Mouse (Mus musculus): ENCODE data around the gene Hist1h4b. TPM values are rescaled to one million over a fixed set of nuclear protein-coding genes. Genes with fewer than 3 reads are reported as not detected.
A peak's percentile ranks its signal among the peaks of the same experiment; 100 is the strongest.

Gene Hist1h4b
- polyA plus RNA-seq, 1 experiment from 2014 or later = 7.1 TPM

DNA sequence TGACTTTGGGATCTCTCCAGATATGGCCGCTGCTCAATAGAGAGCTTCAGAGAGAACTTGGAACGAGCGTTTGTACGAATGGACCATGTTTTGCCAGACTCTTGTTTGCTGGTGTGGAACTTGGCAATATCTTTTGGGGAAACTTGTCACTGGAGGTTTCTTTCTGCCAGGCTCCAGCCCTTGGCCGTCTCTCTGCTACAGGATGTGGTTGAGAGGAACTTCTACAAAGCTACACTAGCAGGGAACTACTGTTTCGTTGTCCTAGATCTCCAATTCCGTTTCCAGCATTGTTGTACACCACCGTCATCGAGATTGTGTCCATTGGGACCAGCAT is 27.7 kb upstream of the Hist1h4b start:
- peaks cover 8% of the 10 kb centered on the region for H3K4me1 ChIP-seq
- WGBS = 91% methylated on average over 9 of the region's 9 CpGs
- 0 out of 2 replicates have a peak overlapping the region, but pooled peaks have one; percentile 30 for H3K27ac ChIP-seq (replicated peaks)
- H3K27me3 ChIP-seq (replicated peaks; ENCODE audit: low read depth, poor library complexity, severe bottlenecking) = no peaks in the 10 kb centered on the region
- no peaks in the 10 kb centered on the region for H3K9me3 ChIP-seq
- no peak for DNase-seq (ENCODE audit: low spot score)
- H3K36me3 ChIP-seq (replicated peaks) = no peaks in the 10 kb centered on the region
- no peak overlapping the region for H3K4me3 ChIP-seq

DNA sequence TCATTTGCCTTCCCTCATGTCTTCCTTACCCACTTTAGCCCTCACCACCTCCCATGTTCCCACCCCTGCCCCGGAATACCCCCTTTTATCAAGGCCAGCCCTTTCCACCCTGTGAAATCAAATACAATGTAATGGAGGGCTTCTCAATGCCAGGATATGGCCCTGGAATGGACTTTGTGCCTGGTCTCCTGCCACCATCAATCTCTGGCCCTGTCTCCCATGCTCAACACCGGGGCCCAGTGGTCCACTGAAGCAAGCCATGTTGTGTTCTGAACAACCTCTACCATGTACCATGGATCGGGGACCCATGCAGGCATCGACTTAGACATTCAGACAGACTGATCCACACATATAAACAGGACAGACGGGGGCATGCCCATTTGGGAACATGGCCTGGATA is 27.1 kb upstream of the Hist1h4b start:
- Histone ChIP-seq H3K4me1 (peaks cover 8% of the 10 kb centered on the region), H3K27ac (replicated peaks) (0 out of 2 replicates have a peak overlapping the region, but pooled peaks have one; percentile 30), H3K36me3 (replicated peaks) (no peaks in the 10 kb centered on the region), H3K9me3 (no peaks in the 10 kb centered on the region), H3K27me3 (replicated peaks; ENCODE audit: low read depth, poor library complexity, severe bottlenecking) (no peaks in the 10 kb centered on the region), H3K4me3 (no peak overlapping the region)
- no peak for DNase-seq (ENCODE audit: low spot score)
- WGBS = 93% methylated on average over 5 of the region's 5 CpGs

DNA sequence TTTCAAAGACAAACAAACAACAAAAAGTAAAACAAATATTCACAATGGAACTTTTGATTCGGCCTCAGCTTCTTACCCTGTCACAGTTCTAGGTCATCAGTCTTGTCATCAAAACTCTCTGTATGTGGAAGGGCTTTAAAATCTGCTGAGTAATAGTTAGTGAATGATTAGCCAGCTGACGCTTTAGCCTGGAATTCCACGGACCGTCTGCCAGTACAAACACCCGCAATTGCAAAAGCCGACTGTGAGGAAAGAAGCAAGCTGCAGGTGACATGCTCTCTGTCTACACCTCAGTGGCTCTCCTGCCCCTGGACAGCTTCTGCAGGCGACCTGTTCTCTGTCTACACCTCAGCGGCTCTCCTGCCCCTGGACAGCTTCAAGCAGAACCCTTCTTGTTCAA is 26.3 kb upstream of the Hist1h4b start:
- no peaks in the 10 kb centered on the region for H3K9me3 ChIP-seq
- no peaks in the 10 kb centered on the region for H3K36me3 ChIP-seq (replicated peaks)
- H3K27ac ChIP-seq (replicated peaks) = peak overlapping the region; percentile 35; the same call in 1 of the 2 replicates
- no peaks in the 10 kb centered on the region for H3K27me3 ChIP-seq (replicated peaks; ENCODE audit: low read depth, poor library complexity, severe bottlenecking)
- no peak for DNase-seq (ENCODE audit: low spot score)
- no peak overlapping the region for H3K4me3 ChIP-seq
- peaks cover 4% of the 10 kb centered on the region for H3K4me1 ChIP-seq
- 55% methylated on average over 8 of the region's 8 CpGs for WGBS

DNA sequence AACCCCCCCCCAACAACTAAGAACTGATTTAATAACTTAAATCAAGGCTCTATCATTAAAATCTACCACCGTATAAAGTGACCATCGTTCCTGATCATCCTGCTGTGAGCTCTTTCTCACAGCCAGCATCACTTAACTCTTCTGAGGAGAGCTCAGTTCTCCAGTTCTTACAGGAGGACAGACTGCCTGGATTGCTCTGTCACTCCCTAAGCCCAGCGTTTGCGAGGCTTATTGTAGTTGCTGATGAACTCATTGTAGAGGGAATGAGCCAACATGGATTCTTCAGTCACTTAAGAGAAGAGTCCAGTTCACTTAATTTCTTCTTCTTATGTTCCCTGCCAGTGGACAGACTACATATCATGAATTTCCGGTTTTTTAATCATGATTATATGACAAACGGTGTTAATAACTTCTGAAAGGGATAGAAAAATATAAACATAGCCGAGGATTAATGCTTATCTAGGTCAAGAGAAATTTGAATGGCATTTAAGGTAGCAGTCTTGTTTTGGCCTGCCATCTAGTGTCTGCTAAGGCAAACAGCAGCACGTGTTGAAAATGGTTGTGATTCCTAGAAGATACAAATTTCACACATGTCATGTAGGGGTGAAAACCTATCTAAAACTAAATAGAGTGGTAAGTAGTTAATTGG is 24.5 kb upstream of the Hist1h4b start:
- H3K27me3 ChIP-seq (replicated peaks; ENCODE audit: low read depth, poor library complexity, severe bottlenecking) = no peaks in the 10 kb centered on the region
- H3K36me3 ChIP-seq (replicated peaks) = no peaks in the 10 kb centered on the region
- H3K9me3 ChIP-seq = no peaks in the 10 kb centered on the region
- H3K27ac ChIP-seq (replicated peaks) = no peak overlapping the region; the same call in 1 of the 2 replicates
- peaks cover 4% of the 10 kb centered on the region for H3K4me1 ChIP-seq
- no peak overlapping the region for H3K4me3 ChIP-seq
- WGBS = 30% methylated on average over 8 of the region's 8 CpGs
- no peak for DNase-seq (ENCODE audit: low spot score)

DNA sequence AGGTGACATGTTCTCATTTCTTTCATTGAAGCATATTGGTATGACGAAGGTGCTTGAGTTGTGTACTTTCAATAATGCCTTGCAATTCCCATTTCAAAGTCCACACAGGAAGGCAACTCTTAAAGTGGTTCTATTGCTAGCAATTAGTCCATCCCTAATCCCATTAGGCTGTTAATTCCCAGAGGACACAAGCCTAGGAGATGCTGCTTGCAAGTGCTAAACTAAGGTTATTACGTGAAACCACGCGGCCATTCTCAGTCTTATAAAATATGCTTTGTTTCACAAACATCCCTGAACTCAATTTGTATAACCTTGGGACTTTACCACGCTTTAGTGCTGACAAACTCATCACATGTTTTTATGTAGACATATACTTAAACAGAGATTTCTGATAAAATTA is 19.7 kb upstream of the Hist1h4b start:
- no peaks in the 10 kb centered on the region for H3K36me3 ChIP-seq (replicated peaks)
- no peak for DNase-seq (ENCODE audit: low spot score)
- no peaks in the 10 kb centered on the region for H3K27me3 ChIP-seq (replicated peaks; ENCODE audit: low read depth, poor library complexity, severe bottlenecking)
- peak overlapping the region; percentile 96; the same call in 1 of the 2 replicates for H3K27ac ChIP-seq (replicated peaks)
- peaks cover 20% of the 10 kb centered on the region for H3K4me1 ChIP-seq
- no peak overlapping the region for H3K4me3 ChIP-seq
- WGBS = 82% methylated on average over 5 of the region's 5 CpGs
- no peaks in the 10 kb centered on the region for H3K9me3 ChIP-seq

DNA sequence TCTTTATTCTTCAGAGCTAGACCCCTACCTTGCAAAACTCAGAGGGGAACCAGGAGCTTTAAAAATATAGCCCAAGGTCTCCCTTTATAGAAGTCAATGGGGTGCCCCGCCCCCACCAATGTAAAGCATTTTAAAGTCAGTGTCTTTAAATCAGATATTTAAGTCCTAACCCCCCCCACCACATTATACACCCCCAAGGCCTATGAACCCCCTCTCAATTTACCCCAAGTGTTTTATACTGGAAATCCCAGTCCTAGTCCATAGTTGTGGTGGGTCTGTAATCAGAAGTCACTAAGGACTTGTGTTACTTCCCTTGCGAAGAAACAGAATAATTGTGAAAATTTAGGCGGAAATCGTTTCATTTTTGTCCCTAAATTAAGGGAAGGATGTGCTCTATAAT is 18.8 kb upstream of the Hist1h4b start:
- peak overlapping the region; percentile 71 for H3K4me3 ChIP-seq

DNA sequence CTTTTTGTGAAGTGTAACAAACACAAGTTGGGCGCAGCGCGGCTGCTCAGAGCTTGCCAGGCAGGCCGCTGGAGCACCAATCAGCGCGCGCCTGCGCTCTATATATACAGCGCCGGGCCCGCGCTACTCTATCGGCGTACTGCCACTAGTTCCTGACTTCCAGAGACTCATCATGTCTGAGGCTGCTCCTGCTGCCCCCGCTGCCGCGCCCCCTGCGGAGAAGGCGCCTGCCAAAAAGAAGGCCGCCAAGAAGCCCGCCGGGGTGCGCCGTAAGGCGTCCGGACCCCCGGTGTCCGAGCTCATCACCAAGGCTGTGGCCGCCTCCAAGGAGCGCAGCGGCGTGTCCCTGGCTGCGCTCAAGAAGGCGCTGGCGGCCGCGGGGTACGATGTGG is 18.1 kb upstream of the Hist1h4b start, which contains the start of gene Hist1h1c:
Gene Hist1h1c (plus strand): TSS at position 132 of the 392 bp plus-strand sequence.
- H3K4me3 ChIP-seq = peak within 1 kb of the TSS; percentile 71
- H3K4me1 ChIP-seq = peaks cover 20% of the 10 kb centered on the region
- H3K9me3 ChIP-seq = no peaks in the 10 kb centered on the region
- peak within 1 kb of the TSS; percentile 96 for H3K27ac ChIP-seq (replicated peaks)
- H3K27me3 ChIP-seq (replicated peaks; ENCODE audit: low read depth, poor library complexity, severe bottlenecking) = no peaks in the 10 kb centered on the region
- peak; percentile 94 for DNase-seq (ENCODE audit: low spot score)
- WGBS = under 1% methylated on average over 38 of the region's 38 CpGs
- H3K36me3 ChIP-seq (replicated peaks) = no peaks in the 10 kb centered on the region

More for the DNA sequence above, 18.8 kb upstream of the Hist1h4b start:
- 23% methylated on average over 4 of the region's 4 CpGs for WGBS
- H3K4me1 ChIP-seq = peaks cover 20% of the 10 kb centered on the region
- no peak for DNase-seq (ENCODE audit: low spot score)
- peak overlapping the region; percentile 96 for H3K27ac ChIP-seq (replicated peaks)
- no peaks in the 10 kb centered on the region for H3K9me3 ChIP-seq
- no peaks in the 10 kb centered on the region for H3K27me3 ChIP-seq (replicated peaks; ENCODE audit: low read depth, poor library complexity, severe bottlenecking)
- H3K36me3 ChIP-seq (replicated peaks) = no peaks in the 10 kb centered on the region

DNA sequence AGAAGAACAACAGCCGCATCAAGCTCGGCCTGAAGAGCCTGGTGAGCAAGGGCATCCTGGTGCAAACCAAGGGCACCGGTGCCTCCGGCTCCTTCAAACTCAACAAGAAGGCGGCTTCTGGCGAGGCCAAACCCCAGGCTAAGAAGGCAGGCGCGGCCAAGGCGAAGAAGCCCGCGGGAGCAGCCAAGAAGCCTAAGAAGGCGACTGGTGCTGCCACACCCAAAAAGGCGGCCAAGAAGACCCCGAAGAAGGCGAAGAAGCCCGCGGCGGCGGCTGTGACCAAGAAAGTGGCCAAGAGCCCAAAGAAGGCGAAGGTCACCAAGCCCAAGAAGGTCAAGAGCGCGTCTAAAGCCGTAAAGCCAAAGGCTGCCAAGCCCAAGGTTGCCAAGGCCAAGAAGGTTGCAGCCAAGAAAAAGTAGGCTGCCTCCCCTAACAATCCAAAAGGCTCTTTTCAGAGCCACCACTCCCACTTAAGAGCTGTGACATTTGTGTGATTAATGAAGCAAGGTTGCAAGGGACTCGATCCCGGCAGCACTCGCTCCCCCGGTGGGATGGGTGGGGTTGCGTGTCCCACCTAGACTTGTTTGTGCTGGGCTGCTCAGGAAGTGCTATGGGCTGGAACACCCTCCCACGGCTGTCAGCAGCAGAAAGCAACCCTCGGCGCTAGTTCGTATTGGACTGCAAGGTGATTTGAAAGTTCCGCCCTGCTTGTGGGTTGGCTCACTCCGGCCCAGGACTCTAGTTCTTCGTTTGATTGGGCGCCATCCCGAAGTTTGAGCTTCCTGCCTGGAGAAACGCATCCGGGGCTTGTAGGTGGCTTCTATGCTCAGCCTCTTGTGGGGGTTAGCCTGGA is 17.5 kb upstream of the Hist1h4b start:
- WGBS = under 1% methylated on average over 39 of the region's 39 CpGs
- Histone ChIP-seq H3K4me1 (peaks cover 25% of the 10 kb centered on the region), H3K9me3 (no peaks in the 10 kb centered on the region), H3K4me3 (peak overlapping the region; percentile 71), H3K36me3 (replicated peaks) (no peaks in the 10 kb centered on the region), H3K27ac (replicated peaks) (peak overlapping the region; percentile 96), H3K27me3 (replicated peaks; ENCODE audit: low read depth, poor library complexity, severe bottlenecking) (no peaks in the 10 kb centered on the region)
- DNase-seq (ENCODE audit: low spot score) = peak; percentile 91

DNA sequence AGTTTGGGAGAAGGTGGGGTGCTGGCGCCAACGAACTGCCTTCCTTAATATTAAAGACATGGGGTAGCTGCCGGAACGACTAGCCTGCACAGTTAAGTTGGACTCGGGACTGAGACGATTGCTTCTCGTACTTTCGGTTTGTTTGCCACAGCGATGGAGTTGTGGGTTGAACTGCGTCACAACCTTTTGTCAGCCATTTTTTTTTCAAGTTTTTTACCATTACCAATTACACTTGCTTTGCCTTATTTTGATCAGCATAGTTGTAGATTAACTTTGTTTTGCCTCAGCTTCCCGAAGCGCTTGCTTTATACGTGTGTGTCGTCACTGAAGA is 16.9 kb upstream of the Hist1h4b start:
- Histone ChIP-seq H3K4me1 (peaks cover 28% of the 10 kb centered on the region), H3K36me3 (replicated peaks) (no peaks in the 10 kb centered on the region), H3K27me3 (replicated peaks; ENCODE audit: low read depth, poor library complexity, severe bottlenecking) (no peaks in the 10 kb centered on the region), H3K9me3 (no peaks in the 10 kb centered on the region), H3K27ac (replicated peaks) (peak overlapping the region; percentile 96), H3K4me3 (peak overlapping the region; percentile 71)
- WGBS = 2% methylated on average over 14 of the region's 14 CpGs
- DNase-seq (ENCODE audit: low spot score) = no peak

DNA sequence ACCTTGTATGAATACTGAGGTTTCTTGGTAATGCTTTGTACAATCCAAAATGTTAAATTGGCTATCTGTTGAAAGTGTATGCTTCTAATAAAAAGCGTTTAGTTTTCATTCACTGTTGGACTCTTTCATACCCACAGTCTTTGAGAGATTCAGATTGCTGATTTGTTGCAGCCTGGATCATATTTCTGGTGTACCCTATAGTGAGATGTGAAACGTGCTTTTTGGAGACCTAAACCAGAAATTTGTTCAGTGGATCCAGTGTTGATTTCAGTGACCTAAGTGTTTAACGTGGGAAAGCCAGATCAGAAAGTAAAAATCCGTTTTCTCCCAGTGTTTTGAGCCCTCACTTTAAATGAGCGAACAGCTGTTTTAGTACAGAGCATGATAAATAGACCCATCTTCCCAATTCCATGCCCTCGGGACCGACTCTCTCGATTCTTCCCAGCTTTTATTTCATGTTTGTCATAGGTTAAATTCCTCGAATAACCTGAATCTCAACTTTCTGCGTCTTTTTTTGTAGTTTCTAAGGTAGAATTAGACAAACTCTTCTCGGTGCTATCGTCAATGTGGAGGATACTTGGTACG is 16.5 kb upstream of the Hist1h4b start:
- Histone ChIP-seq H3K36me3 (replicated peaks) (no peaks in the 10 kb centered on the region), H3K9me3 (no peaks in the 10 kb centered on the region), H3K27ac (replicated peaks) (peak overlapping the region; percentile 96), H3K4me1 (peaks cover 28% of the 10 kb centered on the region), H3K27me3 (replicated peaks; ENCODE audit: low read depth, poor library complexity, severe bottlenecking) (no peaks in the 10 kb centered on the region), H3K4me3 (peak overlapping the region; percentile 71)
- DNase-seq (ENCODE audit: low spot score) = no peak
- WGBS = 36% methylated on average over 13 of the region's 13 CpGs

DNA sequence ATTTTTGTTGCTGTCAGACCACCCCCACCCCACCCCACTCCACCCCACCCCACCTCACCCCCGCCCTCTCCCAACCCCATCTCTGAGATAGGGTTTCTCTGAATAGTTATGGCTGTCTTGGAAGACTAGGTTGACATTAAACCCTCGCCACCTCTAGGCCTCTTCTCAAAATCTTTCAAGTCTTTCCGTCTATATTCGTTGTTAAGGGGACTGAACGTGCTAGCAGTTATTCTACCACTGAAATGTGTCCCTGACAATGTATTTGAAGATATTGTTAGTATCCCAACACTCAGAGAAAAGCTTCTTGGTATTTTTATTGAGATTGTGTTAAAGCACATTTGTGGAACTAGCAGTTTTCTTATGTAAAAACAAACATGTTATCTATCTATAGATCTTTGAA is 15.9 kb upstream of the Hist1h4b start:
- DNase-seq (ENCODE audit: low spot score) = no peak
- H3K4me1 ChIP-seq = peaks cover 28% of the 10 kb centered on the region
- no peaks in the 10 kb centered on the region for H3K27me3 ChIP-seq (replicated peaks; ENCODE audit: low read depth, poor library complexity, severe bottlenecking)
- peak overlapping the region; percentile 96 for H3K27ac ChIP-seq (replicated peaks)
- H3K9me3 ChIP-seq = no peaks in the 10 kb centered on the region
- no peaks in the 10 kb centered on the region for H3K36me3 ChIP-seq (replicated peaks)
- H3K4me3 ChIP-seq = peak overlapping the region; percentile 71
- 62% methylated on average over 5 of the region's 5 CpGs for WGBS

DNA sequence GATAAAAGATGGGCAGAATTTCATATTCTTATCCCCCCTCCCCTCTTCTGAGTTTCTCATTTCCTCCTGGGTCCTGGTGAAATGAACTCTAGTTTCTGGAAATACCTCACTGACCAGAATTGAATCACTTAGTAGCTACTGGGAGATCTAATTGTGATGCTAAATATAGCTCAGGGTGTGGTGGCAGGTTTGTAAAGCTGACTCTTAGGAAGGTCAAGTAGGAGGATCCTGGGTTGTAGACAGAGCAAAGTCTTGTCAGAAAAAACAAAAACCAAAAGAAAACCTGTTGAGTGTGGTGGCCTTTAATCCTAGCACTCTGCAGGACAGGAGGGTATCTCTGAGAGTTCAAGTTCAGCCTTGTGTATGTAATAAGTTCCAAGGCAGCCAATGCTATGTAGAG is 14.8 kb upstream of the Hist1h4b start:
- no peak overlapping the region for H3K4me3 ChIP-seq
- H3K9me3 ChIP-seq = no peaks in the 10 kb centered on the region
- DNase-seq (ENCODE audit: low spot score) = no peak
- H3K27ac ChIP-seq (replicated peaks) = peak overlapping the region; percentile 63
- H3K4me1 ChIP-seq = peaks cover 28% of the 10 kb centered on the region
- H3K36me3 ChIP-seq (replicated peaks) = no peaks in the 10 kb centered on the region
- no peaks in the 10 kb centered on the region for H3K27me3 ChIP-seq (replicated peaks; ENCODE audit: low read depth, poor library complexity, severe bottlenecking)

DNA sequence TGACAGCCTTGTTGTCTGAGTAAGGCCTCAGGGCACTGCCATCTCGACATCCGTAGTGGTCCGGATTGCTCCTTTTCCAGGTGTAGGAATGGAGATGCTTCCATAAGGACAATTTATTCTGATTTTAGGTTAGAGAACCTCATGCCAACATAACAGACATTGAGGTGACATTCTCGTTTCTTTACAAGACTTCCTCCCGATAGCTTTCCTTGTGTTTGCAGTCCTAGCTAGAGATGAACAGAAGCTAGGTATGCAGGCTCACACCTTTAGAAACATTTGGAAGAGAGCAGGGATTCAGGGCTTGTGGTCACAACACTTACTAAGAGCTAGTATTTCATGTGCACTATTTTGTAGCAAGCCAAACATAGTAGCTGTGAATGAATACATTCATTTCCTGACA is 13.6 kb upstream of the Hist1h4b start:
- Histone ChIP-seq H3K9me3 (no peaks in the 10 kb centered on the region), H3K36me3 (replicated peaks) (no peaks in the 10 kb centered on the region), H3K27ac (replicated peaks) (peak overlapping the region; percentile 40), H3K27me3 (replicated peaks; ENCODE audit: low read depth, poor library complexity, severe bottlenecking) (no peaks in the 10 kb centered on the region), H3K4me1 (peaks cover 33% of the 10 kb centered on the region), H3K4me3 (no peak overlapping the region)
- DNase-seq (ENCODE audit: low spot score) = no peak
- 78% methylated on average over 5 of the region's 5 CpGs for WGBS

Data from embryonic facial prominence, embryonic 10.5 days (tissue).